Mouse (Mus musculus): ENCODE measurements at regions not wholly inside any gene's neighbourhood (a gene's known extent, or its start where the extent isn't known, plus 50 kb on each side); places are given as distances from the start of the nearest gene placed in this dataset.

DNA sequence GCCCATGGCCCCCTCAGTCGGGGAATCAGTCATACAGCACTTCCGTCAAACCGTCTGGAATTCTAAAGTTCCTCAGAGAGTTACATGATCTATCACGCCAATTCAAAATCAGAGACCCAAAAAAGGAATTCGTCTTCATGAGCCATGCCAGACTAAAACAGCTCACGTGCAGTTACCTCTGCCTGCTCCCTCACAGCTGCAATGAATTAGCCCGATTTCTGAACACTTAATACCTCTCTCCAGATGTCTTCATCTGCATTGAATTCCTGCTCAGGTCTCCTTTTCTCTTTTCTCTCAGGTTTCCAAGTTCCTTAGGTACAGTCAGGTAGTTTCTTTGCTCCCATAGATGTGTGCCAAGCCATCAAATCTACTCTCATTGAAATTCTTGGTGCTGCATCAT, 192.4 kb upstream of the Lrig3 start:
- TF ChIP-seq CTCF (IDR thresholded peaks at IDR 0.05; ENCODE audit: borderline replicate concordance, extremely low read depth, insufficient read depth, insufficient read length): no peak
- no peak for TF ChIP-seq POLR2A (IDR thresholded peaks at IDR 0.05; ENCODE audit: borderline replicate concordance, extremely low read depth, insufficient read depth, insufficient read length, poor library complexity, severe bottlenecking)

Measured in brain, embryonic 14.5 days (tissue).